In the genomic region with DNA sequence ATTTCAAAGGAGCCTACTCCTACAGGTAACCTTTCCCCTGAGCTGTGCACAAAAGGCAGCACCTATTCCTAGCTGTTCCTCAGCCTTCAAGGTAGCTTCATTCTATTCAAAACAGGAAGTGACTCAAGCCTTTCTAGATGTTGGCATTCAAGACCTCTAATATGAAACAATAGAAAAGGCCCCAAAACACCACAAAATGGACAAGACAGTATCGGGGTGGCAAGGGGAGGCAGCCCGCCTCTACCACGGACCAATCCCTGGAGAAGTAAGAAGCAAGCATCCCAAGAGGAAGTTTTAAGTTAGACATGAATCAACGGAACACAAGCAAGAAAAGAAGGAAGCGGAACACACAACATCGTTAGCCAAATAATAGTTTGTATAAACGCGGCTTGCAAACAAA, we compare ENCODE assay signal across 7 mouse cellular contexts. TPM values are rescaled to one million over a fixed set of nuclear protein-coding genes. Genes with fewer than 3 reads are reported as not detected.
DNase-seq lines count a peak whose midpoint lies in the region; ATAC-seq and TF ChIP-seq lines count a peak whose summit lies in the region.

No protein-coding gene starts in this region.

- WGBS in heart, embryonic 11.5 days (ENCODE audit: insufficient replicate concordance) = 74% methylated on average over 8 of the region's 8 CpGs
- WGBS in liver, embryonic 15.5 days (ENCODE audit: insufficient replicate concordance) = 21% methylated on average over 8 of the region's 8 CpGs

- peaks cover 74% of the 10 kb centered on the region for H3K79me2 ChIP-seq in CH12.LX (replicated peaks; ENCODE audit: control insufficient read depth, extremely low read depth, insufficient read depth, poor library complexity, severe bottlenecking)

- H3K9ac ChIP-seq in CH12.LX (ENCODE audit: insufficient read depth, low read depth) = peak overlapping the region; percentile 82; the same call in 1 of the 2 replicates
- H3K9ac ChIP-seq in heart, embryonic 11.5 days (ENCODE audit: low read depth, low read length) = no peak overlapping the region
- H3K9ac ChIP-seq in liver, embryonic 15.5 days = no peak overlapping the region; the same call in 1 of the 2 replicates

- peaks cover 4 to 37% of the 10 kb centered on the region in 2 experiments for H3K4me1 ChIP-seq in CH12.LX (ENCODE audit: control insufficient read depth in 1 of 2, insufficient read depth in 2 of 2)
- H3K4me1 ChIP-seq in heart, embryonic 11.5 days (ENCODE audit: control insufficient read depth, insufficient read depth, low read length) = peaks cover 18% of the 10 kb centered on the region
- H3K4me1 ChIP-seq in liver, embryonic 15.5 days (replicated peaks) = peaks cover 61% of the 10 kb centered on the region

- DNase-seq in 3T3-L1 (ENCODE audit: low read depth, low spot score) (peak; percentile 21), CH12.LX (ENCODE audit: extremely low read depth) (no peak)
- DNase-seq in embryo, embryonic 11 days = no peak
- DNase-seq in spleen, adult 12 weeks (ENCODE audit: low spot score) = no peak
- DNase-seq in gastrocnemius, adult 8-10 months (ENCODE audit: low spot score in 2 of 2) = no peak

- H3K36me3 ChIP-seq in CH12.LX (replicated peaks in 1 of 2; ENCODE audit: control insufficient read depth in 1 of 2, insufficient read depth in 1 of 2, low read length in 1 of 2) = peaks cover 10 to 33% of the 10 kb centered on the region in 2 experiments
- H3K36me3 ChIP-seq in heart, embryonic 11.5 days (ENCODE audit: control insufficient read depth, insufficient read depth, low read length) = no peaks in the 10 kb centered on the region
- peaks cover 4% of the 10 kb centered on the region for H3K36me3 ChIP-seq in liver, embryonic 15.5 days (replicated peaks)

- in situ Hi-C loops in CH12.LX (cut with MboI; ENCODE audit: low pct_ligation_motif_present, low pct_unique_long_range_greater_than_20kb, low sequenced_read_pairs) = no loop called here

- no peak overlapping the region for H3K27ac ChIP-seq in CH12.LX (ENCODE audit: insufficient read depth, low read depth)
- H3K27ac ChIP-seq in heart, embryonic 11.5 days (ENCODE audit: low read depth, low read length) = no peak overlapping the region
- peak overlapping the region; percentile 90 for H3K27ac ChIP-seq in liver, embryonic 15.5 days (replicated peaks)

- no peak for ATAC-seq in heart, embryonic 11.5 days (replicated peaks; ENCODE audit: insufficient number of reproducible peaks, low FRiP score, low TSS enrichment)
- no peak for ATAC-seq in liver, embryonic 15.5 days (ENCODE audit: insufficient read depth)

- dilution Hi-C loops in CH12.LX (cut with MboI; ENCODE audit: extremely low pct_ligation_motif_present, extremely low pct_unique_long_range_greater_than_20kb, low sequenced_read_pairs) = no loop called here

- H3K27me3 ChIP-seq in CH12.LX (replicated peaks) = no peaks in the 10 kb centered on the region
- no peaks in the 10 kb centered on the region for H3K27me3 ChIP-seq in heart, embryonic 11.5 days (ENCODE audit: control insufficient read depth, insufficient read depth, low read length)
- H3K27me3 ChIP-seq in liver, embryonic 15.5 days = no peaks in the 10 kb centered on the region

- peak overlapping the region; percentile 74 to 91 (median 86) for H3K4me3 ChIP-seq in CH12.LX (replicated peaks in 1 of 3; ENCODE audit: low read depth in 2 of 3, low read length in 2 of 3, poor library complexity in 1 of 3)
- peak overlapping the region; percentile 100; the same call in 1 of the 2 replicates for H3K4me3 ChIP-seq in heart, embryonic 11.5 days (ENCODE audit: low read depth, low read length)
- H3K4me3 ChIP-seq in liver, embryonic 15.5 days (replicated peaks) = peak overlapping the region; percentile 100

- TF ChIP-seq CTCF in CH12.LX (conservative IDR thresholded peaks at IDR 0.05 in 1 of 2, IDR thresholded peaks at IDR 0.05 in 1 of 2; ENCODE audit: low read depth in 2 of 2, low read length in 2 of 2) = no peak

- TF ChIP-seq RAD21 in CH12.LX (IDR thresholded peaks at IDR 0.05; ENCODE audit: low read depth, low read length) = no peak

- H3K4me2 ChIP-seq in CH12.LX (ENCODE audit: insufficient read depth, low read depth, poor library complexity, severe bottlenecking) = peak overlapping the region; percentile 98
- H3K4me2 ChIP-seq in heart, embryonic 11.5 days = peak overlapping the region; percentile 94
- peak overlapping the region; percentile 91 for H3K4me2 ChIP-seq in liver, embryonic 15.5 days

- H3K9me3 ChIP-seq in CH12.LX (replicated peaks; ENCODE audit: low read length) = no peaks in the 10 kb centered on the region
- no peaks in the 10 kb centered on the region for H3K9me3 ChIP-seq in heart, embryonic 11.5 days (replicated peaks; ENCODE audit: control insufficient read depth, low read length)
- no peaks in the 10 kb centered on the region for H3K9me3 ChIP-seq in liver, embryonic 15.5 days (replicated peaks)

- TF ChIP-seq POLR2A in CH12.LX (IDR thresholded peaks at IDR 0.05; ENCODE audit: low read depth, low read length) = no peak

- TF ChIP-seq EP300 in CH12.LX (IDR thresholded peaks at IDR 0.05; ENCODE audit: low read length) = no peak

TF ChIP-seq in CH12.LX, 34 proteins besides CTCF, POLR2A, EP300 and RAD21:
- no peak for TF ChIP-seq MAFK (IDR thresholded peaks at IDR 0.05; ENCODE audit: insufficient replicate concordance, low read length)
- no peak for TF ChIP-seq JUN (IDR thresholded peaks at IDR 0.05; ENCODE audit: insufficient read depth, low read depth, low read length)
- TF ChIP-seq JUND (conservative IDR thresholded peaks at IDR 0.05; ENCODE audit: low read depth, low read length) = no peak

RNA-seq across cellular contexts. Expression of a gene that starts 2.7 kb away (rescaled TPM):
- 73.8 and 82.3 TPM in 2 replicates for total RNA-seq in CH12.LX (2012; rRNA removed)
- 80.8 and 89.4 TPM in 2 replicates for total RNA-seq in CH12.LX (2014; rRNA removed)
- polyA plus RNA-seq in CH12.LX (2012; ENCODE audit: insufficient read length, low read depth) = 121 and 123 TPM in 2 replicates
- polyA plus RNA-seq in heart, embryonic 11.5 days (2014; fragmentation: Nextera tagmentation; extraction: Ambion mirVana) = 37.6 and 39.7 TPM in 2 replicates
- 41.0 and 42.8 TPM in 2 replicates for polyA plus RNA-seq in liver, embryonic 15.5 days (2015; fragmentation: Nextera tagmentation; extraction: Ambion mirVana)
- 10 to 100 TPM; 12.8 to 15.7 (median 14.4) TPM for total RNA-seq in gastrocnemius, adult 8-10 months (2022)

RNA-seq across cellular contexts. Expression of a gene that starts 3.5 kb away (rescaled TPM):
- total RNA-seq in CH12.LX (2012; rRNA removed) (19.3 and 22.1 TPM in 2 replicates), CH12.LX (2014; rRNA removed) (9.4 and 12.3 TPM in 2 replicates)
- 25.5 and 29.4 TPM in 2 replicates for polyA plus RNA-seq in CH12.LX (2012; ENCODE audit: insufficient read length, low read depth)
- 28.9 and 30.6 TPM in 2 replicates for polyA plus RNA-seq in heart, embryonic 11.5 days (2014; fragmentation: Nextera tagmentation; extraction: Ambion mirVana)
- polyA plus RNA-seq in liver, embryonic 15.5 days (2015; fragmentation: Nextera tagmentation; extraction: Ambion mirVana) = 16.3 and 16.5 TPM in 2 replicates
- 10 to 100 TPM; 12.7 to 19.4 (median 16.6) TPM for total RNA-seq in gastrocnemius, adult 8-10 months (2022)

RNA-seq across cellular contexts. Expression of a gene that starts 51.5 kb away (rescaled TPM):
- total RNA-seq in CH12.LX (2012; rRNA removed) = 15.5 and 17.5 TPM in 2 replicates
- 39.1 and 39.7 TPM in 2 replicates for total RNA-seq in CH12.LX (2014; rRNA removed)
- polyA plus RNA-seq in CH12.LX (2012; ENCODE audit: insufficient read length, low read depth) = 31.4 and 35.5 TPM in 2 replicates
- 62.7 and 63.7 TPM in 2 replicates for polyA plus RNA-seq in heart, embryonic 11.5 days (2014; fragmentation: Nextera tagmentation; extraction: Ambion mirVana)
- 21.3 and 21.4 TPM in 2 replicates for polyA plus RNA-seq in liver, embryonic 15.5 days (2015; fragmentation: Nextera tagmentation; extraction: Ambion mirVana)
- total RNA-seq in gastrocnemius, adult 8-10 months (2022) = 1 to 10 TPM; 2.1 to 6.2 (median 3.1) TPM
